Mouse (Mus musculus): ENCODE measurements at regions not wholly inside any gene's neighbourhood (a gene's known extent, or its start where the extent isn't known, plus 50 kb on each side); places are given as distances from the start of the nearest gene placed in this dataset.

- H3K9ac ChIP-seq (ENCODE audit: insufficient read depth, low read depth): no peak overlapping the region
- H3K79me2 ChIP-seq (replicated peaks; ENCODE audit: control insufficient read depth, extremely low read depth, insufficient read depth, poor library complexity, severe bottlenecking): no peaks in the 10 kb centered on the region
- H3K9me3 ChIP-seq (replicated peaks; ENCODE audit: low read length): no peaks in the 10 kb centered on the region
- H3K36me3 ChIP-seq (replicated peaks in 1 of 2; ENCODE audit: control insufficient read depth in 1 of 2, insufficient read depth in 1 of 2, low read length in 1 of 2): no peaks in the 10 kb centered on the region
- H3K4me1 ChIP-seq (ENCODE audit: control insufficient read depth in 1 of 2, insufficient read depth in 2 of 2): no peaks in the 10 kb centered on the region
- H3K27me3 ChIP-seq (replicated peaks): no peaks in the 10 kb centered on the region
- H3K27ac ChIP-seq (ENCODE audit: insufficient read depth, low read depth): no peak overlapping the region
- DNase-seq (ENCODE audit: extremely low read depth): no peak
- TF ChIP-seq CHD1 (IDR thresholded peaks at IDR 0.05; ENCODE audit: low read depth, low read length) (no peak), CTCF (conservative IDR thresholded peaks at IDR 0.05 in 1 of 2, IDR thresholded peaks at IDR 0.05 in 1 of 2; ENCODE audit: low read depth in 2 of 2, low read length in 2 of 2) (no peak), RAD21 (IDR thresholded peaks at IDR 0.05; ENCODE audit: low read depth, low read length) (no peak), EP300 (IDR thresholded peaks at IDR 0.05; ENCODE audit: low read length) (no peak), RCOR1 (conservative IDR thresholded peaks at IDR 0.05; ENCODE audit: low read depth, low read length) (no peak), ZKSCAN1 (IDR thresholded peaks at IDR 0.05; ENCODE audit: borderline replicate concordance, low read depth, low read length) (no peak), ZC3H11A (IDR thresholded peaks at IDR 0.05; ENCODE audit: low read depth, low read length) (no peak), ZMIZ1 (IDR thresholded peaks at IDR 0.05; ENCODE audit: low read depth, low read length) (no peak), IRF4 (IDR thresholded peaks at IDR 0.05; ENCODE audit: low read depth, low read length) (no peak), BHLHE40 (IDR thresholded peaks at IDR 0.05; ENCODE audit: low read depth, low read length) (no peak), MEF2A (IDR thresholded peaks at IDR 0.05; ENCODE audit: borderline replicate concordance, low read depth, low read length) (no peak), E2F4 (IDR thresholded peaks at IDR 0.05; ENCODE audit: insufficient replicate concordance, low read depth, low read length) (no peak), JUND (conservative IDR thresholded peaks at IDR 0.05; ENCODE audit: low read depth, low read length) (no peak), TBP (conservative IDR thresholded peaks at IDR 0.05; ENCODE audit: low read depth, low read length) (no peak), KAT2A (IDR thresholded peaks at IDR 0.05; ENCODE audit: insufficient replicate concordance, low read length) (no peak), ETS1 (conservative IDR thresholded peaks at IDR 0.05; ENCODE audit: low read depth, low read length) (no peak), TCF12 (IDR thresholded peaks at IDR 0.05; ENCODE audit: low read depth, low read length) (no peak), ELF1 (IDR thresholded peaks at IDR 0.05; ENCODE audit: low read depth, low read length) (no peak), GABPA (IDR thresholded peaks at IDR 0.05; ENCODE audit: insufficient replicate concordance, low read depth, low read length) (no peak), JUN (IDR thresholded peaks at IDR 0.05; ENCODE audit: insufficient read depth, low read depth, low read length) (no peak)
- in situ Hi-C loops (cut with MboI; ENCODE audit: low pct_ligation_motif_present, low pct_unique_long_range_greater_than_20kb, low sequenced_read_pairs): no loop called here
- dilution Hi-C loops (cut with MboI; ENCODE audit: extremely low pct_ligation_motif_present, extremely low pct_unique_long_range_greater_than_20kb, low sequenced_read_pairs): no loop called here
- H3K4me2 ChIP-seq (ENCODE audit: insufficient read depth, low read depth, poor library complexity, severe bottlenecking): no peak overlapping the region
- H3K4me3 ChIP-seq (replicated peaks in 1 of 3; ENCODE audit: low read depth in 2 of 3, low read length in 2 of 3, poor library complexity in 1 of 3): no peak overlapping the region
Observed at GRCm38 (mm10) chr9:79179954-79180353, 538.7 kb downstream of the Col12a1 start.

- no peak overlapping the region for H3K27ac ChIP-seq (ENCODE audit: insufficient read depth, low read depth)
- in situ Hi-C loops (cut with MboI; ENCODE audit: low pct_ligation_motif_present, low pct_unique_long_range_greater_than_20kb, low sequenced_read_pairs) (no loop called here), dilution Hi-C loops (cut with MboI; ENCODE audit: extremely low pct_ligation_motif_present, extremely low pct_unique_long_range_greater_than_20kb, low sequenced_read_pairs) (no loop called here)
- TF ChIP-seq E2F4 (IDR thresholded peaks at IDR 0.05; ENCODE audit: insufficient replicate concordance, low read depth, low read length) (no peak), MAFK (IDR thresholded peaks at IDR 0.05; ENCODE audit: insufficient replicate concordance, low read length) (no peak), MAX (IDR thresholded peaks at IDR 0.05; ENCODE audit: low read length) (no peak), MXI1 (IDR thresholded peaks at IDR 0.05; ENCODE audit: low read depth, low read length) (no peak), TBP (conservative IDR thresholded peaks at IDR 0.05; ENCODE audit: low read depth, low read length) (no peak), HCFC1 (IDR thresholded peaks at IDR 0.05; ENCODE audit: low read depth, low read length) (no peak)
- H3K36me3 ChIP-seq (replicated peaks in 1 of 2; ENCODE audit: control insufficient read depth in 1 of 2, insufficient read depth in 1 of 2, low read length in 1 of 2): no peaks in the 10 kb centered on the region
- no peaks in the 10 kb centered on the region for H3K27me3 ChIP-seq (replicated peaks)
- no peak overlapping the region for H3K4me2 ChIP-seq (ENCODE audit: insufficient read depth, low read depth, poor library complexity, severe bottlenecking)
- H3K79me2 ChIP-seq (replicated peaks; ENCODE audit: control insufficient read depth, extremely low read depth, insufficient read depth, poor library complexity, severe bottlenecking): no peaks in the 10 kb centered on the region
- H3K4me1 ChIP-seq (ENCODE audit: control insufficient read depth in 1 of 2, insufficient read depth in 2 of 2): no peaks in the 10 kb centered on the region
- no peaks in the 10 kb centered on the region for H3K9me3 ChIP-seq (replicated peaks; ENCODE audit: low read length)
- no peak overlapping the region for H3K9ac ChIP-seq (ENCODE audit: insufficient read depth, low read depth)
- no peak for DNase-seq (ENCODE audit: extremely low read depth)
- no peak overlapping the region for H3K4me3 ChIP-seq (replicated peaks in 1 of 3; ENCODE audit: low read depth in 2 of 3, low read length in 2 of 3, poor library complexity in 1 of 3)
Observed at GRCm38 (mm10) chr9:79195420-79195819, 523.2 kb downstream of the Col12a1 start.
